Mouse (Mus musculus): Measurements from ENCODE around the gene Hist1h2be. TPM values are rescaled to one million over a fixed set of nuclear protein-coding genes. Genes with fewer than 3 reads are reported as not detected.
"Not testable (repeated sequence)": the region's sequence is repeated elsewhere in the genome, so short reads cannot be mapped to it uniquely, and the experiment has no call there.

Gene Hist1h2be
- polyA plus RNA-seq, 1 experiment from 2014 or later = 3.7 TPM

- no peak for ATAC-seq (replicated peaks; ENCODE audit: low FRiP score)
- WGBS = 78% methylated on average over 4 of the region's 4 CpGs
Observed at GRCm38 (mm10) chr13:23609209-23609608, 11.7 kb downstream of the Hist1h2be start.

GRCm38 (mm10) chr13:23605052-23605451 is 15.9 kb downstream of the Hist1h2be start:
- no peak for ATAC-seq (replicated peaks; ENCODE audit: low FRiP score)
- Histone ChIP-seq H3K4me3 (replicated peaks) (no peak overlapping the region), H3K4me2 (no peak overlapping the region), H3K9ac (no peak overlapping the region), H3K36me3 (no peaks in the 10 kb centered on the region), H3K9me3 (replicated peaks) (no peaks in the 10 kb centered on the region), H3K4me1 (0 out of 2 replicates have a peak, but pooled peaks cover 3% of the 10 kb centered on the region), H3K27me3 (no peaks in the 10 kb centered on the region), H3K27ac (no peak overlapping the region)
- WGBS = 84% methylated on average over 3 of the region's 3 CpGs

More at GRCm38 (mm10) chr13:23609209-23609608, 11.7 kb downstream of the Hist1h2be start:
- Histone ChIP-seq H3K4me1 (0 out of 2 replicates have a peak, but pooled peaks cover 3% of the 10 kb centered on the region), H3K4me3 (replicated peaks) (no peak overlapping the region), H3K36me3 (no peaks in the 10 kb centered on the region), H3K4me2 (no peak overlapping the region), H3K9ac (no peak overlapping the region), H3K27ac (no peak overlapping the region), H3K27me3 (no peaks in the 10 kb centered on the region), H3K9me3 (replicated peaks) (no peaks in the 10 kb centered on the region)

GRCm38 (mm10) chr13:23604452-23604851 is 16.5 kb downstream of the Hist1h2be start:
- ATAC-seq (replicated peaks; ENCODE audit: low FRiP score) = peak; percentile 77
- Histone ChIP-seq H3K4me1 (0 out of 2 replicates have a peak, but pooled peaks cover 3% of the 10 kb centered on the region), H3K4me3 (replicated peaks) (no peak overlapping the region), H3K4me2 (no peak overlapping the region), H3K9ac (no peak overlapping the region), H3K27ac (no peak overlapping the region), H3K36me3 (no peaks in the 10 kb centered on the region), H3K27me3 (no peaks in the 10 kb centered on the region), H3K9me3 (replicated peaks) (no peaks in the 10 kb centered on the region)
- 47% methylated on average over 3 of the region's 3 CpGs for WGBS

DNA sequence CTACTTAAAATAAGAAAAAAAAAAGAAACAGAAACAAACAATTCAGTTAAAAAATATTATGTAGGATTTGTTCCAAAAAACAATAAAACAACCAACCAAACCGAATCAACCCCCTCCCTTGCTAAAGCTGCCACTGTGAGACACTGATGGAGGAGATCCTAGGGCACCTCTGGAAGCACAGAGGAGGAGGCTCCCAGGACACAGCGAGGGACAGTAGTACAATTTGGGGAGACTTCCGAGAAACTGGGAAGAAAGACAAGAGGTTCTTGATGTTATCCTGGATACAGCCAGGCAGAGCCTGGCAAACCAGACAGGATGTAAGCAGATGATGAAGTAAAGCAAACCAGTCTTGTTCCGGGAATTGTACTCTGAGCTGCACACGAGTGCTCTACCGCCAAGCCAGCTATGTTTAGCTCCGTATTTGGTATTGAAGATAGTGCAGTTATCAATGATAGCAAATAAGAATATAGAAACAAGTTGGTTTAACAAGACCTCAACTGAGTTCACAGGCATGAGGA is 17.7 kb downstream of the Hist1h2be start:
- ATAC-seq (replicated peaks; ENCODE audit: low FRiP score) = no peak
- Histone ChIP-seq H3K4me2 (no peak overlapping the region), H3K27ac (no peak overlapping the region), H3K4me1 (0 out of 2 replicates have a peak, but pooled peaks cover 3% of the 10 kb centered on the region), H3K4me3 (replicated peaks) (no peak overlapping the region), H3K27me3 (no peaks in the 10 kb centered on the region), H3K36me3 (no peaks in the 10 kb centered on the region), H3K9me3 (replicated peaks) (no peaks in the 10 kb centered on the region), H3K9ac (no peak overlapping the region)
- WGBS = 67% methylated on average over 7 of the region's 7 CpGs

DNA sequence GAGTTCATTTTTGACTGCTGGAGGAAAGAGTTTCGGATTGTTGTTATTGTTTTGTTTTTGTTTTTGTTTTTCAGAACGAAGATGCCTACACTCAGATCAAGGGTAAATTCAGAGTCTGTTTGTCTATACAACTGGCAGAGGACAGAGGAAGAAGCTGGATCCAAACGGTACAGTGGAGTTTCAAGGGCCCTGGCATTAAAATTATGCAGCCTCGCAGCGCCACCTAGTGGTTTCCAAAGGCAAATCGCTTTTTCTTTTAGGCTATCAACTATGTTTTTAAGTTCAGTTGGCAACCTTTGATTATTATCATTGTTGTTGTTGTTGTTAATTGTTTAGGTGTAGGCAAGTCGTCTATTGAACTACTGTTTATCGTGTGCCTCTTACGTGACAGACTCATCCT is 23.0 kb downstream of the Hist1h2be start:
- H3K4me3 ChIP-seq (replicated peaks) = no peak overlapping the region
- H3K4me2 ChIP-seq = no peak overlapping the region
- H3K9ac ChIP-seq = no peak overlapping the region
- H3K36me3 ChIP-seq = no peaks in the 10 kb centered on the region
- 0 out of 2 replicates have a peak, but pooled peaks have one; percentile 56 for ATAC-seq (replicated peaks; ENCODE audit: low FRiP score)
- no peak overlapping the region for H3K27ac ChIP-seq
- no peaks in the 10 kb centered on the region for H3K9me3 ChIP-seq (replicated peaks)
- H3K4me1 ChIP-seq = peaks cover 8% of the 10 kb centered on the region
- WGBS = 6% methylated on average over 9 of the region's 9 CpGs
- H3K27me3 ChIP-seq = no peaks in the 10 kb centered on the region

DNA sequence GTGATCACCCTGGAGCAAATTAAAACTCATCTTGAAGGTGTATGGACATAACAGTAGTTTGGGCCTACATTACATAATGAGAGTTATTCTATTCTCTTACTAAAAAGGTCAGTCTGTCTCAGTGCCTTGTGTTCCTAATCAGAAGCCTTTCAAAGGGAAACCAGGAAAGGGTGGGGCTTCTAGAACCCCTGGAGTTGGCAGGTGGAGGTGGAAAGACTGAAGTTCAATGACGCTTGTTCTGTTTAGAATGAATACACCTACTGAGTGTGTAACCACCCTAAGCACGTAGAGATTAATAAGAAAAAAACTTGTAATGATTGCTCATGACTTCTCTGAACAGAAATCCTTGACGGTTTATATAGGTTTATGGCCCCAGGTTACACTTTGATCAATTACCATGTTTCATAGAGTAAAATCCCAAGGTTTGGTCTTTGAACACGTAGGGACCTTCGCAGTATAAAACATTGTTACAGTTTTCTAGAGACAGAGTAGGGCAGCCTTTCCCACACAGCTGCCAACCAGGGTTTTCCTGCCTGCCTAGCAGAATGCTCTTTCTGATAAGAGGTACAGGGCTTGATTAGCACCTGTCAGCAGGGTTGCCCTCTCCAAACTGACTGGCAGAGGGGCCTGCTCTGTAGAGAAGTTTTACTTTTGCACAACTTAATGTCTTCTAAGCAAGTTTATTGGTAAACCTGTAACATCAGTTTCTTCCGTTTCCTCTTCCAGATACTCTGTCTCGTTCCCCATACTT is 25.1 kb downstream of the Hist1h2be start:
- H3K4me3 ChIP-seq (replicated peaks) = no peak overlapping the region
- no peaks in the 10 kb centered on the region for H3K9me3 ChIP-seq (replicated peaks)
- H3K4me2 ChIP-seq = no peak overlapping the region
- no peak overlapping the region for H3K9ac ChIP-seq
- peaks cover 8% of the 10 kb centered on the region for H3K4me1 ChIP-seq
- ATAC-seq (replicated peaks; ENCODE audit: low FRiP score) = no peak
- 84% methylated on average over 7 of the region's 7 CpGs for WGBS
- H3K27me3 ChIP-seq = no peaks in the 10 kb centered on the region
- no peaks in the 10 kb centered on the region for H3K36me3 ChIP-seq
- H3K27ac ChIP-seq = no peak overlapping the region

DNA sequence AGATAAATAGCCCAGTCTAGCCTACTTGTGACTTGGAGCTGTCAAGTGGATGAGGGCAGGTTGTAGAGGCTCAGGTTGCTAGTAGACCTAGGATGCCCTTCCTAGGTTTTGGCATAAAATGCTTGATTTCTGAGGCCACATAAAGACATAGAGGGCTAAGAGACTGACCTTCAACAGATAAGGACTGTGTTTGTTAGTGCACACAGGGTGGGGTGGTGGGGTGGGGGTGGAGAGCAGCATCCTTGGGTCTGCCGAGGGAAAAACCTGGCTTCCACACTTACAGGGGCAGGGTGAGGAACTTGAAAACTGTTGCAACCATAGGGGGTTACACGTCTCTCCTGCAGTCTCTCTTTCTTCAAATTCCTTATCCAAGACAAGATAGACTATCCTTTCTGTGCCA is 25.7 kb downstream of the Hist1h2be start:
- Histone ChIP-seq H3K36me3 (no peaks in the 10 kb centered on the region), H3K9ac (no peak overlapping the region), H3K27me3 (no peaks in the 10 kb centered on the region), H3K4me3 (replicated peaks) (no peak overlapping the region), H3K27ac (no peak overlapping the region), H3K4me2 (no peak overlapping the region), H3K4me1 (peaks cover 8% of the 10 kb centered on the region), H3K9me3 (replicated peaks) (no peaks in the 10 kb centered on the region)
- no peak for ATAC-seq (replicated peaks; ENCODE audit: low FRiP score)
- WGBS = 90% methylated on average over 2 of the region's 2 CpGs

DNA sequence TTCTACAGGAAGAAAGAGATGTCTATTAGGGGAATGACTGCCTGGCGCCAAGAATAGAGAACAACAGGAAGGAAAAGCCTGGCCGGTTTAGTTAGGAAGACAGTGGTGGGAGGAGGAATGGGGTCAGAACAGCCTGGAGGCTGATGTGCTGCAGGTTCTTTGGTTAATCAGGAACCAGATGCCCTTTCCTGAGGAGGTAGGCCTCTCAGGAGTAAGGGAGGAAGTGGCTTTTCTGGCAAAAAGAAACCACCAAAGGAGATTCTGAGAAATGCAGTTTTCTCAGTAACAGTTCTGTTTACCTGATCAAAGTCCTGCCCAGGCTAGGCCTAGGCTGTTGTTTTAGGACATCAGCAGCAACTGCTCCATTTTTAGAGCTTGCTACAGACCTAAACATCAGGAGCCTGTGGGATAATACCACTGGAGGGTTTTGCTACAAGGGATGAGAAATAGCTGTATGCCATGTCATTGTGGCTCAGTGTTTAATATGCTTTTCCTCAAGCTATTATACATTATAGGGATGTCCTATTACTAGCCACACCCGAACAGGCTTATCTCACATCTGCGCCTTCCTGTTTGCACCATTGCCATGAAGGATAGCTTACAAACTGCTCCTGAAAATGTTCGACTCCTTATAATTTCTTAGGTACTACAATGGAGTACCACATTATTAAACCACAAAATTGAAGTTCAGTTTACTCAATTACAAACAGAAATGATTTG is 27.7 kb downstream of the Hist1h2be start:
- Histone ChIP-seq H3K9me3 (replicated peaks) (no peaks in the 10 kb centered on the region), H3K4me1 (peaks cover 8% of the 10 kb centered on the region), H3K9ac (no peak overlapping the region), H3K36me3 (no peaks in the 10 kb centered on the region), H3K4me2 (no peak overlapping the region), H3K27me3 (no peaks in the 10 kb centered on the region), H3K27ac (peak overlapping the region; percentile 88), H3K4me3 (replicated peaks) (no peak overlapping the region)
- WGBS = 55% methylated on average over 5 of the region's 5 CpGs
- ATAC-seq (replicated peaks; ENCODE audit: low FRiP score) = peak; percentile 54; the same call in 1 of the 2 replicates

DNA sequence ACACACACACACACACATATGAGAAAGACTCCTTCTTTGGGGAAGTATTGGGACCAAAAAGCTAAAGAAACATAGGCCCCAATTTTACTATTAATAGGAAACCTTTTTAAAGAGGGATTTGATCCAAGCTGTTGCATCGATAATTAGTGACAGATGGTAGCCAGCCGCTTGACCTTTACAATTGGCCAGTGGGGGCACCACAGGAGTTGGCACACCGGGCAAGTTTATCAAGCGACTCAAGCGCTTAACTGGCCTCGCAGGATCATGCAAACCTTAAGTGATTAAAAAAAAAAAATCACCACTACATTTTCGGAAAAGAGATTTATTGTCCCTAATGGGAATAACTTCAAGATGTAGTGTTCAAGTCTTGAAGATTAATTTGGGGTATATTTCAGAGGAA is 28.3 kb downstream of the Hist1h2be start:
- 66% methylated on average over 7 of the region's 7 CpGs for WGBS
- no peaks in the 10 kb centered on the region for H3K9me3 ChIP-seq (replicated peaks)
- peak overlapping the region; percentile 88 for H3K27ac ChIP-seq
- no peak for ATAC-seq (replicated peaks; ENCODE audit: low FRiP score)
- no peak overlapping the region for H3K4me3 ChIP-seq (replicated peaks)
- no peak overlapping the region for H3K9ac ChIP-seq
- H3K27me3 ChIP-seq = no peaks in the 10 kb centered on the region
- peaks cover 8% of the 10 kb centered on the region for H3K4me1 ChIP-seq
- no peaks in the 10 kb centered on the region for H3K36me3 ChIP-seq
- H3K4me2 ChIP-seq = no peak overlapping the region

DNA sequence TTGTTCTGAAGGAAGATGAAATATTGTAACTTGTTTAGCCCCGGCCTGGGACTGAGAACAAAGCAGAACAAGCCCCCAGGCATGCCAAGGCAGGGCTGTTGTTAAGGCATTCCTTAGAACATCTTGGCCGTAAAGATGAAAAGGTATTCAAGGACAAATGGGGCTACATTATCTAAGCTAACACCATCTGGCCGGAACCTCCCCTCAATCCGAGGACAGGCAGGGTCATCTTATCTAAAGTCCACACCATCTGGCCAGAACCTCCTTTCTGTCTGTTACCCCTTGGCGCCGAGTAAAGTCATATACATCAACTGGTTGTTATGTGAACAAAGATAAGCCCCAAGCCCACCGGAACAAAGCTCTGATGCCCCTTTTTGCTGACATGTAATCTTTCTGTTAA is 29.0 kb downstream of the Hist1h2be start:
- ATAC-seq (replicated peaks; ENCODE audit: low FRiP score) = not testable (repeated sequence)

DNA sequence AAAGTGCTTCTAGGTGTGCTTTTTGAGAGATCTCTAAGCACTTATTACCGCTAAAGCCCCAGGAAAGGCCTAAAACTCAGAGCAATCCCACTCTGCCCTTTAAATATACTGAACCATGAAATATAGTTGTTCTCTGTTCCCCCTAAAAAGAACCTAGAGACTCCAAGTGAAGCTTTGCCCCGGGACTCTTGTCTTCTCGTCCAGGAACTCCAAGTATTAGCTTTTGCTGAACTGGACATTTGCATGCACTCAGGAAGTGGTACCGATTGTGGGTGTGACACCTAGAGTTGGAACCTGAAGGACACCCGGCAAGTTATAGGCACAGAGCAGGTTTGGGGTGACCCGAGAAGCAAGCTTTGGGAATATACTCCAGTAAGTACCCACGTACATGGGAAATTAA is 29.7 kb downstream of the Hist1h2be start:
- no peaks in the 10 kb centered on the region for H3K9me3 ChIP-seq (replicated peaks)
- H3K4me3 ChIP-seq (replicated peaks) = no peak overlapping the region
- H3K27ac ChIP-seq = no peak overlapping the region
- H3K9ac ChIP-seq = no peak overlapping the region
- 93% methylated on average over 7 of the region's 7 CpGs for WGBS
- H3K4me1 ChIP-seq = peaks cover 17% of the 10 kb centered on the region
- H3K27me3 ChIP-seq = no peaks in the 10 kb centered on the region
- H3K4me2 ChIP-seq = no peak overlapping the region
- no peak for ATAC-seq (replicated peaks; ENCODE audit: low FRiP score)
- H3K36me3 ChIP-seq = no peaks in the 10 kb centered on the region

More for the DNA sequence above, 29.0 kb downstream of the Hist1h2be start:
- peaks cover 11% of the 10 kb centered on the region for H3K4me1 ChIP-seq
- not testable (repeated sequence) for H3K9me3 ChIP-seq (replicated peaks); H3K36me3 ChIP-seq; H3K9ac ChIP-seq; H3K27ac ChIP-seq; H3K4me3 ChIP-seq (replicated peaks); H3K27me3 ChIP-seq; H3K4me2 ChIP-seq
- 77% methylated on average over 7 of the region's 7 CpGs for WGBS

- H3K4me2 ChIP-seq = peak overlapping the region; percentile 59
- peaks cover 31% of the 10 kb centered on the region for H3K4me1 ChIP-seq
- peak overlapping the region; percentile 53 for H3K9ac ChIP-seq
- H3K4me3 ChIP-seq (replicated peaks) = peak overlapping the region; percentile 49
- H3K27me3 ChIP-seq = no peaks in the 10 kb centered on the region
- H3K36me3 ChIP-seq = no peaks in the 10 kb centered on the region
- no peaks in the 10 kb centered on the region for H3K9me3 ChIP-seq (replicated peaks)
- peak overlapping the region; percentile 98 for H3K27ac ChIP-seq
- 3% methylated on average over 1 of the region's 1 CpGs for WGBS
- ATAC-seq (replicated peaks; ENCODE audit: low FRiP score) = no peak
Observed at GRCm38 (mm10) chr13:23586940-23587225, 34.0 kb downstream of the Hist1h2be start.
